Comparison of ENCODE assay signal across 14 mouse cellular contexts in genomic region chr6:28830306-28830705, GRCm38 (mm10). TPM values are rescaled to one million over a fixed set of nuclear protein-coding genes. Genes with fewer than 3 reads are reported as not detected.
DNase-seq lines count a peak whose midpoint lies in the region; ATAC-seq and TF ChIP-seq lines count a peak whose summit lies in the region.
"Had no signal": no experiment of that assay in that cellular context is flagged by ENCODE, and none has a peak within 500 bp of the region (broad histone marks: within the 10 kb centered on the region; RNA-seq: fewer than 3 reads in every experiment).

No protein-coding gene starts in this region.

- H3K4me3 ChIP-seq in left cerebral cortex, adult 2 months, result peak overlapping the region; percentile 95
- H3K4me3 ChIP-seq in hindbrain, postnatal 0 days (ENCODE audit: low read length), result peak overlapping the region; percentile 87
- peak overlapping the region; percentile 88 for H3K4me3 ChIP-seq in olfactory bulb, adult 2 months (ENCODE audit: insufficient read depth, low read depth, low read length)
- H3K4me3 ChIP-seq: embryonic facial prominence, embryonic 15.5 days had no signal

- H3K9me3 ChIP-seq in hindbrain, postnatal 0 days (ENCODE audit: low read length), result no peaks in the 10 kb centered on the region
- H3K9me3 ChIP-seq: embryonic facial prominence, embryonic 15.5 days had no signal

- H3K4me1 ChIP-seq in hindbrain, postnatal 0 days (ENCODE audit: insufficient read depth, low read length), result peaks cover 40% of the 10 kb centered on the region
- H3K4me1 ChIP-seq in olfactory bulb, adult 2 months (ENCODE audit: control insufficient read depth, insufficient read depth, low read length), result peaks cover 29% of the 10 kb centered on the region

- no peak for TF ChIP-seq POLR2A in olfactory bulb, adult 2 months (IDR thresholded peaks at IDR 0.05; ENCODE audit: insufficient read depth, low read depth, low read length)

- TF ChIP-seq CTCF in left cerebral cortex, adult 2 months (IDR thresholded peaks at IDR 0.05), result no peak
- no peak for TF ChIP-seq CTCF in hindbrain, postnatal 0 days (IDR thresholded peaks at IDR 0.05; ENCODE audit: low read depth)
- TF ChIP-seq CTCF in olfactory bulb, adult 2 months (IDR thresholded peaks at IDR 0.05; ENCODE audit: insufficient read depth, low read depth, low read length), result no peak

- no peak for ATAC-seq in hindbrain, postnatal 0 days

- no peaks in the 10 kb centered on the region for H3K36me3 ChIP-seq in hindbrain, postnatal 0 days (ENCODE audit: insufficient read depth, low read length)

- H3K4me2 ChIP-seq in hindbrain, postnatal 0 days (ENCODE audit: low read depth, low read length), result peak overlapping the region; percentile 97

- H3K27ac ChIP-seq in left cerebral cortex, adult 2 months, result peak overlapping the region; percentile 99
- H3K27ac ChIP-seq in hindbrain, postnatal 0 days, result no peak overlapping the region
- H3K27ac ChIP-seq in olfactory bulb, adult 2 months (ENCODE audit: insufficient read depth, low read depth, low read length), result no peak overlapping the region
- H3K27ac ChIP-seq: embryonic facial prominence, embryonic 15.5 days had no signal

- no peak overlapping the region for H3K9ac ChIP-seq in hindbrain, postnatal 0 days (replicated peaks; ENCODE audit: low read length)
- H3K9ac ChIP-seq: embryonic facial prominence, embryonic 15.5 days had no signal

- H3K27me3 ChIP-seq in hindbrain, postnatal 0 days (ENCODE audit: insufficient read depth, low read length), result no peaks in the 10 kb centered on the region

- 83% methylated on average over 12 of the region's 12 CpGs for WGBS in hindbrain, postnatal 0 days
- WGBS in olfactory bulb, adult 2 months, result 92% methylated on average over 12 of the region's 12 CpGs

- DNase-seq in adrenal gland, adult 2 months, result peak; percentile 48
- no peak for DNase-seq in adrenal gland, postnatal 4 days (ENCODE audit: low spot score in 2 of 2)
- DNase-seq in left cerebral cortex, adult 2 months (ENCODE audit: extremely low spot score in 1 of 2, low spot score in 2 of 2), result no peak
- no peak for DNase-seq in left cerebral cortex, adult 9 months (ENCODE audit: low spot score in 2 of 2)
- no peak for DNase-seq in hindbrain, postnatal 0 days (ENCODE audit: low spot score)
- no peak for DNase-seq in spleen, postnatal 14 days (ENCODE audit: low spot score in 2 of 2)
- DNase-seq in lung, postnatal 25 days (ENCODE audit: low spot score), result no peak
- DNase-seq: adrenal gland, postnatal 14 days; heart, adult 18-20 months; heart, postnatal 14 days; kidney, adult 11 months had no signal

- intact Hi-C loops in left cerebral cortex, adult 2 months (cut with DNase I), result loop anchor here (5.0 kb wide), 3 partner anchors 123 to 408 kb away; partner anchors contain the start of gene Arf5

RNA-seq across cellular contexts. Expression of gene Lrrc4, which starts 1.2 kb away (rescaled TPM):
- 1 to 10 TPM; 5.6 to 8.1 TPM for total RNA-seq in adrenal gland, adult 2 months (2021)
- 3.6 and 6.1 TPM in 2 replicates for polyA plus RNA-seq in adrenal gland, adult 2 months (2012; rRNA removed)
- total RNA-seq in adrenal gland, postnatal 4 days (2021), result 1 to 10 TPM; 6.4 to 7.0 TPM
- 100 to 1,000 TPM; 105 to 111 TPM for total RNA-seq in left cerebral cortex, adult 2 months (2021)
- total RNA-seq in hindbrain, postnatal 0 days (2014; rRNA removed), result 54.8 and 59.8 TPM in 2 replicates
- 6.0 and 6.1 TPM in 2 replicates for polyA plus RNA-seq in hindbrain, postnatal 0 days (2015; fragmentation: Nextera tagmentation; extraction: Ambion mirVana)
- not detected in 2 replicates for polyA plus RNA-seq in olfactory bulb, adult 2 months (2012; ENCODE audit: insufficient read depth, insufficient read length, low replicate concordance, missing spikeins)
- total RNA-seq: liver, adult 2 months had no signal
